8 mouse cellular contexts compared by ENCODE assay signal in the genomic region with DNA sequence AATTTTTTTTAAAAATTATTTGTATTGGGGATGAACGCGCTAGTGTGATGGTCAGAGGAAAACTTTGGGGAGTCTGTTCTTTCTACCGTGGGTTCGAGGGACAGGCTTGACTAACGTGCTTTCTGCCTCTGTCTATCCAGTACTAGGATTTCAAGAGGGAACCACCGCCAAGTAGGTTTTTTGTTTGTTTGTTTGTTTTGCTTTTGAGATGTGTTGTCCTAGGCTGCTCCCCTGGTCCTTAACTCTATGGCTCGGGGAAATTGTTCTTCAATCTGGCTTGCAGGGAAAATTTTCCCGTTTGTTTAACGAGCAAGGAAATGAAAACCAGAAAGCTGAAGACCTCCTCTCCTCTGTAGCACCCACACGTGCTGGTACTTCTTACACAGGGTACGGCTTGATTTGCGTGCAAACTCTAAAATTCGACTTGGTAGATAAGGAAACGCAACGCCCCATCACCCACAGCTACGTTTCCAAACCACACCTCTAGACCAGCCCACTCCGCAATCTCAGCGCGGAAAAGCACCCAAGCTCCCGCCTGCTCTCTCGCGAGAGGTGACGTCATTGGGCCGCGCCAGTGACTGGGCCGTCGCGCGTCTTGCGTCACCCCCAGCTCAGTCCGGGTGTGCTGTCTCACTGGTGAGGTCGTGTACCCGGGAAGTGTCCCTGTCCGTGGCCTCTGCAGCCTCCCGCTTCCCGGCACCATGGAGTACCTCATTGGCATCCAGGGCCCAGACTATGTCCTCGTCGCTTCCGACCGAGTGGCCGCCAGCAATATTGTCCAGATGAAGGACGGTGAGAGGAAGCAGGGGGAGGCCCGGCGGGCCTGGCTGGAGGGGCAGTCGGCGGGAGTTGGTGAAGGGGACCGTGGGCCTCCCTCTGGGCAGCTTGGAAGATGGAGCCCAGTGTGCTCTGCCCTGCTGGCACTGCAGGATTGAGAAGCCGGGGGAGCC. TPM values are rescaled to one million over a fixed set of nuclear protein-coding genes. Genes with fewer than 3 reads are reported as not detected.
A peak's percentile ranks its signal among the peaks of the same experiment; 100 is the strongest.
DNase-seq lines count a peak whose midpoint lies in the region; ATAC-seq lines count a peak whose summit lies in the region.

A gene (plus strand): TSS at position 577 of the 950 bp plus-strand sequence.

- no peaks in the 10 kb centered on the region for H3K36me3 ChIP-seq in heart, embryonic 10.5 days
- 0 out of 2 replicates have a peak, but pooled peaks cover 7% of the 10 kb centered on the region for H3K36me3 ChIP-seq in kidney, embryonic 15.5 days

- 3% methylated on average over 48 of the region's 48 CpGs for WGBS in heart, embryonic 10.5 days
- 3% methylated on average over 48 of the region's 48 CpGs for WGBS in kidney, embryonic 15.5 days

- peak within 1 kb of the TSS; percentile 94 for H3K27ac ChIP-seq in heart, embryonic 10.5 days
- H3K27ac ChIP-seq in kidney, embryonic 15.5 days, result peak within 1 kb of the TSS; percentile 78

- DNase-seq in B cell, adult 2 months, result peak; percentile 99 to 100
- DNase-seq in brain, adult 2 months (ENCODE audit: low read depth, low spot score), result peak; percentile 99
- DNase-seq in heart, embryonic 10.5 days (ENCODE audit: low spot score), result peak; percentile 99
- DNase-seq in liver, result peak; percentile 97
- peak; percentile 98 to 100 for DNase-seq in spleen, postnatal 4 days (ENCODE audit: low spot score in 2 of 2)

- H3K4me1 ChIP-seq in heart, embryonic 10.5 days, result peaks cover 3% of the 10 kb centered on the region; the same call in 1 of the 2 replicates
- H3K4me1 ChIP-seq in kidney, embryonic 15.5 days, result peaks cover 11% of the 10 kb centered on the region

- peak within 1 kb of the TSS; percentile 97 for H3K4me3 ChIP-seq in heart, embryonic 10.5 days
- peak within 1 kb of the TSS; percentile 100 for H3K4me3 ChIP-seq in kidney, embryonic 15.5 days (replicated peaks)

- peak; percentile 93 for ATAC-seq in erythroblast, adult 5-6 weeks (replicated peaks; ENCODE audit: low FRiP score, poor library complexity, severe bottlenecking)
- ATAC-seq in kidney, embryonic 15.5 days (replicated peaks; ENCODE audit: low FRiP score), result peak; percentile 98
- peak; percentile 98 for ATAC-seq in monocyte, adult 5-6 weeks (replicated peaks; ENCODE audit: insufficient number of reproducible peaks, low FRiP score, low TSS enrichment, poor library complexity, severe bottlenecking)

- H3K4me2 ChIP-seq in kidney, embryonic 15.5 days, result peak within 1 kb of the TSS; percentile 86

- no peaks in the 10 kb centered on the region for H3K9me3 ChIP-seq in heart, embryonic 10.5 days
- no peaks in the 10 kb centered on the region for H3K9me3 ChIP-seq in kidney, embryonic 15.5 days (replicated peaks)

- H3K27me3 ChIP-seq in heart, embryonic 10.5 days (ENCODE audit: insufficient read depth, poor library complexity, severe bottlenecking), result no peaks in the 10 kb centered on the region
- H3K27me3 ChIP-seq in kidney, embryonic 15.5 days, result no peaks in the 10 kb centered on the region

- peak within 1 kb of the TSS; percentile 98 for H3K9ac ChIP-seq in kidney, embryonic 15.5 days

RNA-seq across cellular contexts. Expression of the gene that starts here (rescaled TPM):
- 54.5 and 89.0 TPM in 2 replicates for total RNA-seq in erythroblast, adult 5-6 weeks (2015; ENCODE audit: low replicate concordance)
- total RNA-seq in erythroblast, adult 5-6 weeks (2017; ENCODE audit: low replicate concordance), result 14.4 and 30.6 TPM in 2 replicates
- 483 and 538 TPM in 2 replicates for polyA plus RNA-seq in heart, embryonic 10.5 days (2016; fragmentation: Nextera tagmentation; extraction: Ambion mirVana)
- polyA plus RNA-seq in kidney, embryonic 15.5 days (2015; fragmentation: Nextera tagmentation; extraction: Ambion mirVana), result 457 and 491 TPM in 2 replicates
- 64.6 to 85.4 TPM (median 64.6 TPM) in 3 replicates for total RNA-seq in monocyte, adult 5-6 weeks (2017)

Comparison
In these comparisons a context has a peak if more than half of its experiments do, and no peak if none do; other contexts are left out.
1. Peak in every context shown above with its lines: DNase-seq, ATAC-seq, H3K4me3 ChIP-seq and H3K27ac ChIP-seq.